Mouse (Mus musculus) limb, embryonic 12.5 days (tissue): ENCODE results near the gene Gm20388. TPM values are rescaled to one million over a fixed set of nuclear protein-coding genes. Genes with fewer than 3 reads are reported as not detected.
A peak's percentile ranks its signal among the peaks of the same experiment; 100 is the strongest.

Experiments
- ATAC-seq: fragments of 200-750 bp; cut with Nextera tagmentation; 2 replicates; pipeline ENCODE4 v1.8.0; 2017; ENCODE audit warnings: low read depth, moderate TSS enrichment; ENCODE audit not compliant: insufficient number of reproducible peaks, insufficient read depth, low FRiP score, low TSS enrichment
- H3K27ac ChIP-seq: fragments of 300-500 bp; sonication (generic); 2 replicates; pipeline ENCODE4 v1.5.1; 2016; ENCODE audit warnings: mild to moderate bottlenecking, moderate library complexity
- H3K27me3 ChIP-seq: fragments of 300-500 bp; sonication (generic); 2 replicates; pipeline ENCODE4 v1.6.1; 2016; ENCODE audit warnings: mild to moderate bottlenecking, moderate library complexity
- H3K36me3 ChIP-seq: fragments of 300-500 bp; sonication (generic); 2 replicates; pipeline ENCODE4 v1.6.1; 2016; ENCODE audit warnings: mild to moderate bottlenecking, moderate library complexity
- H3K4me1 ChIP-seq: fragments of 300-500 bp; sonication (generic); replicated peaks from 2 replicates; pipeline ENCODE4 v1.6.1; 2016
- H3K4me2 ChIP-seq: fragments of 300-500 bp; sonication (generic); 2 replicates; pipeline ENCODE4 v1.6.1; 2016; ENCODE audit warnings: mild to moderate bottlenecking, moderate library complexity
- H3K4me3 ChIP-seq: fragments of 300-500 bp; sonication (generic); replicated peaks from 2 replicates; pipeline ENCODE4 v1.5.1; 2016; ENCODE audit warnings: mild to moderate bottlenecking
- H3K9ac ChIP-seq: fragments of 300-500 bp; sonication (generic); replicated peaks from 2 replicates; pipeline ENCODE4 v1.6.1; 2016; ENCODE audit warnings: mild to moderate bottlenecking, moderate library complexity
- H3K9me3 ChIP-seq: fragments of 300-500 bp; sonication (generic); 2 replicates; pipeline ENCODE4 v1.6.1; 2016; ENCODE audit warnings: mild to moderate bottlenecking, moderate library complexity
- WGBS: fragments of 180-500 bp; shearing (Covaris S2); methylation state at CpG from one replicate; pipeline ENCODE4 v1.1.7; 2016; 5-methylcytosine and 5-hydroxymethylcytosine counted together
- polyA plus RNA-seq: library from polyadenylated mRNA; unstranded; fragments of >200 nt; fragmentation: Nextera tagmentation; extraction: Ambion mirVana; gene quantifications from 2 replicates; pipeline ENCODE4 v1.2.1, GENCODE M21; 2016

Gene Gm20388
- polyA plus RNA-seq, 1 experiment from 2014 or later: not detected

DNA sequence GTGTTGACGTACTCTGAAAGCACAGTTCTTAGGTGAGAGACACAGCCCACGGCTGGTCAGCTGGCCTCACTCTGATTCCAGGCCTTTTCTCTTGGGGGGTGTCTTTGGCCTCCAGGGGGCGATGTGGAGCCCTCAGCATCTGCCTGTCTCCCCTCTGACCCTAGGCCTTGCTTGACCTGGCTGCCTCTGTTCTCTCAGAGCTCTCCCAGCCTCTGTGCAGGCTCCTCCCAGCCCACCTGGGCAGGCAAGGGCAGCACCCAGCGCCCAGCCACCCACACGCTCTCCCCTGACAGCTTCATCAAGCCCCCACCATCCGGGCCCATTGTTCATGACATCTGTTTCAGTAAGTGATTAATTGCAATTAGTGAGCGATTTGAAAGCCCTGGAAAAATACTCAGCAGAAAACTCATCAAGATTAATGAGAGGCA, 494.0 kb downstream of the Gm20388 start:
- no peak for ATAC-seq
- Histone ChIP-seq H3K27ac (no peak overlapping the region), H3K4me1 (peaks cover 48% of the 10 kb centered on the region), H3K27me3 (peaks cover 15% of the 10 kb centered on the region), H3K9ac (no peak overlapping the region), H3K4me2 (no peak overlapping the region), H3K9me3 (no peaks in the 10 kb centered on the region), H3K4me3 (no peak overlapping the region), H3K36me3 (no peaks in the 10 kb centered on the region)
- 44% methylated on average over 7 of the region's 7 CpGs for WGBS

DNA sequence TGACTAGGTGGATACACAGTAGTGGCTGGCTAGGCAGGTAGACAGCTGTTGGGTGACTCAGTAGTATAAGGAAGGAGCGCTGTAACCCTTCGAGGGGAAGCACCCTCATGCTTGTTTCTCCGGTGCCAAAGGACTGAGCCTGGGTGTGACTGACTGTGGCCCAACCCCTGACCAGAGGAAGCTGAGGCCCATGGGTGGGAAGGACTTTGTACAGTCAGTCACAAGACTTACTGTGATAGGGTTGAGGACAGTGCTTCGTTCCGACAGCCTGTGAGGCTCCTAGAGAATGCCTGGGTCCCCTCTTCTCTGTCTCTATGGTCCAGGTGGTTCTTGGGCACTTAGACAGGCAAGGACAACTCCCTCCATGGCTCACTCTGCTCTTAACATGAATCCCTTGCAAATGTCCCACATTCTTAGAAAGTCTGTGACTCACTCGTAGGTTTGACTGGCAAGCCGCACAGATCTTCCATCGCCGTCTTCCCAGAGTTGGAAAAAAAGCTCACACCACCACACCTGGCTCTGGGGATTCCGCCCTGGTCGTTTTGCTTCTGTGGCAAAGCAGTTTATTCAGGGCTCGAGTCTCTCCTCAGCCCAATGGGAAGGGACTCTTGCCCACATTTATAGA, 495.5 kb downstream of the Gm20388 start:
- H3K36me3 ChIP-seq: no peaks in the 10 kb centered on the region
- H3K4me1 ChIP-seq: peaks cover 53% of the 10 kb centered on the region
- no peak for ATAC-seq
- H3K4me3 ChIP-seq: no peak overlapping the region
- WGBS: 91% methylated on average over 12 of the region's 12 CpGs
- no peak overlapping the region for H3K27ac ChIP-seq
- peaks cover 13% of the 10 kb centered on the region; the same call in 1 of the 2 replicates for H3K27me3 ChIP-seq
- no peak overlapping the region; the same call in 1 of the 2 replicates for H3K9ac ChIP-seq
- H3K9me3 ChIP-seq: no peaks in the 10 kb centered on the region
- no peak overlapping the region for H3K4me2 ChIP-seq

DNA sequence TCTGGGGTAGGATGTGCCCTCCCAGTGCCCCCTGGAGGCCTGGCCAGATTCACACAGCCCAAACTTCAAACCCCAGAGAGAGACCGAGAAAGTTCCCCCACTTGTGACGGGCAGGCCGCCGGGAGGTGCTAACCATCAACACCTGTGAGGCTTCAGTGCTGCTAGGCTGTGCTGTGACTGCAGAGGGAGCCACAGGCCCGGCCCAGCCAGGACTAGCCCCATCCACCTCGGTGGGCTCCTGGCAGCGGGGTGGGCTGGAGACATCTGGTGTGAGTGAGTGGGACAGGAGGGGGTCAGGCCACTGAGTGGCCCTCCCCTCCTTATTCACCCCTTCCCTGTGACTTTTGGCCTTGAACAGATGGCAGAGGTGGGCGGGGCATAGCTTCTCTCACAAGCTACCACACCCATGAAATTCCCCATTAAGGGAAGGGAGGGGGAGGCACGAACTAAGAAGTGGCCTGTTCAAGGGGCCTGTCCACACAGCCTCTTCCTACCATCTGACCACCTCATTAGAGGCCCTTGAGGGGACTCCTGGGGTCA, 497.1 kb downstream of the Gm20388 start:
- 4% methylated on average over 9 of the region's 9 CpGs for WGBS
- no peak overlapping the region for H3K9ac ChIP-seq
- H3K4me1 ChIP-seq: peaks cover 63% of the 10 kb centered on the region
- peaks cover 22% of the 10 kb centered on the region for H3K27me3 ChIP-seq
- no peaks in the 10 kb centered on the region for H3K36me3 ChIP-seq
- peak; percentile 62; the same call in 1 of the 2 replicates for ATAC-seq
- no peak overlapping the region for H3K4me2 ChIP-seq
- H3K27ac ChIP-seq: no peak overlapping the region
- H3K9me3 ChIP-seq: no peaks in the 10 kb centered on the region
- no peak overlapping the region for H3K4me3 ChIP-seq

DNA sequence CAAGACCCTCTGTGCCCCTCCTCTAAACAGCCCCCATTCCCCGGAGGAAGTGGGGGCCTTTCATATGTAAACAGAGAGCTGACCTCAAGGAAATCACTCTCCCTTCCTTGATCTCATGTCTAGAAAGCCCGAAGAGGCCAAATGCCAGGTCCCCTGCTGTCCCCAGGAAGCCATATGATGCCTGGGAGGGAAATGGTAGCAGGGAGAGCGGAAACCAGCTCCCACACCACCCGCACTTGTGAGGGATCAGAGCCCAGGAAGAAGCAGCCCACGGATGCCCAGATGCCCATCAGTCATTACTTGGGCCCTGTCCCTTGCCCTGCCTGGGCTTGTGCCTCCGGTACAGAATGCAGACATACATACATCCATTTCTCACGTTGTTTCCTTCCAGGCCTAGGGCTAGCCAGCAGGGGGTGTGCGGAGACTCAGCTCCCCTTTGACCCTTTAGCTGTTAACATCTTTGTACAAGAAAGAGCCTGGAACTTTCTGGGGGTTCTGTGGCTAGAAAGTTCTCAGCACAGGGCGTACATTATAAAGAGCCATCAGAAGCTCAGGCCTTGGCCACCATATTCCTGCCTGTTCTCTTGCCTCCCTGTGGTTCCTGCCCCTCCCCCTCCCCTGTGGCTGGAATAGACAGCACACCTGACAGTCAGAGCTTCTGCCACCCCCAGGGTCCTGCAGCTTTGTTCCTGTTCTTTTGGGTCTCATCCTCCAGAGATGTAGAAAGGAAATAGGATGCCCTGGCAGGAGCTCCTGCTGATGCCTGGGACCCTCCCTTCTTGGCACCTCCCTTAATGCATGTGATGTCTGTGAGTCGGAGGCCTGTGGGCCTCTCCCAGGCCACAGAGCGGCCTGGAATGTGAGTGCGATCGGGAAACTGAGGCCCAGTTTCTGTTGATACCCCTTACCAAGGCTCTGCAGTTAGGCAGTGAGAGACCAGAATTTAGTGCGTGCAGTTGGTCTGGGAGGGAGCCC, 497.9 kb downstream of the Gm20388 start:
- Histone ChIP-seq H3K9me3 (no peaks in the 10 kb centered on the region), H3K27me3 (peaks cover 28% of the 10 kb centered on the region), H3K4me2 (no peak overlapping the region), H3K36me3 (no peaks in the 10 kb centered on the region), H3K9ac (no peak overlapping the region), H3K4me3 (no peak overlapping the region), H3K27ac (no peak overlapping the region), H3K4me1 (peaks cover 69% of the 10 kb centered on the region)
- WGBS: 35% methylated on average over 14 of the region's 14 CpGs
- no peak for ATAC-seq

DNA sequence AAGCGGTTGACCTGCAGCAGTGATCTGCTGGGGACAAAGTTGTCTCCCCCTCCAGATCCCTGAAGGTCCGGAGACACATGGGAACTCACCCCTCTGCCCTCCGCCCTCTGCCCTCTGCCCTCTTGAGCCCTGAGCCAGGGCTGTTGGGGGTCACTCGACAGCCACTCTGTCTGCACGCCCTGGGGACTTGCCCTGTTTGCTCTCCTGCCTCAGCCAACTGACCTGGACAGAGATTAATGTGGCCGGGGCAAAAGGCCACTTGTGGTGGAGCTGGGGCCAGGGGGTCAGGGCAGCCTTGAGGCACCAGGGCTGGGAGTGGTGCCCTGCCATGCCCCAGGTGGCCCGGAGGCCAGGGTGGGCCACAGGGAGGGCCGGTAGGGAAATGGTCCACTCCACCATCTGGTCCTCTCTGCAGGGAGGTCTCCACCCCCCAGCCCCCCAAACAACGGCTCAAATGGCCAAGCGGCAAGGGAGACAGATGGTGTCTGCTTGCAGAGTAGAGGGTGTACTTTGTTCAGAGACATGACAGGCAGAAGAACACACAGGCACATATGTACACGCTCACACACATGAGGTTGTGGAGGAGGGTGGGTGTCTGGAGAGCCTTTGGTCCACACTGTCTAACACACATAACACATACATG, 498.9 kb downstream of the Gm20388 start:
- 29% methylated on average over 11 of the region's 11 CpGs for WGBS
- no peak overlapping the region for H3K9ac ChIP-seq
- peaks cover 28% of the 10 kb centered on the region for H3K27me3 ChIP-seq
- no peak overlapping the region for H3K4me2 ChIP-seq
- no peaks in the 10 kb centered on the region for H3K36me3 ChIP-seq
- no peak for ATAC-seq
- no peak overlapping the region for H3K27ac ChIP-seq
- H3K4me3 ChIP-seq: no peak overlapping the region
- peaks cover 75% of the 10 kb centered on the region for H3K4me1 ChIP-seq
- no peaks in the 10 kb centered on the region for H3K9me3 ChIP-seq

DNA sequence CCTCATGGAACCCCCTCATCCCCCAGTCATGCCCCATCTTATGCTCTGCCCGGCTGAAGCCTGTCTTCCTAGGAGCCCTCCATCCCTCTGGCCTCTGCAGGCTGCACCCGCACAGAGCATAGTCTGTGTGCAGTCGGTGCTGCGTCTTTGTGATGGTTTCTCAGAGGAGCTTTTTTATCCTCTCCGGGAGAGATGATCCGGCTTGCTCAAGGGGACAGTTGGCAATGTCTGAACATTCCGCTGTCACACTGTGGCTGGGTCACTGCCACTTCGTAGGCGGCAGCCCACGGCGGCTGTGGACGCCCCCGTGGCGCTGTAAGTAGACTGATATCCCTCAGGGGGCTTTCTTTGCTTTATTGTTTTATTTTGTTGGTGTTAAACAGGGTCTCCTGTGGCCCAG, 500.4 kb downstream of the Gm20388 start:
- H3K4me1 ChIP-seq: peaks cover 89% of the 10 kb centered on the region
- no peak overlapping the region for H3K27ac ChIP-seq

DNA sequence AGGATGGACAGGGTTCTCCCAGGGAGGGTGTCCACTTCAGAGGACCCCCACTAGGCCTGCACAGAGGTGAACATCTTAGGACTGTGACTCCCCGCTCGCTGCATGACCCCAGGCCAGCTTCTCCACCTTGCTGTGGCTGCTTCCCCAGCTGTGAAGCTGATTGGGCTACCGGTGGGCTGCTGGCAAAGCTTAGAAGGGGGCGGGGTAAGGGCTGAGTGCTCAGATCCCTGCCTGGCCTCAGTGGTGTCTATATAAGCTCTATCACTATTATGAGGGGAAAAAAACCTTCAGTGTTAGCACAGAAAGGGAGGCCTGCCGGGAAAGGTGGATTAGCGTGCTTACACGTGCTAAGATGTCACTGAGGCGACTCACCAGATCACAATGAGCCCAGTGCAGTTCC, 501.2 kb downstream of the Gm20388 start:
- no peak overlapping the region for H3K4me3 ChIP-seq
- no peak for ATAC-seq
- H3K4me1 ChIP-seq: peaks cover 92% of the 10 kb centered on the region
- 39% methylated on average over 8 of the region's 8 CpGs for WGBS
- H3K9ac ChIP-seq: no peak overlapping the region
- no peaks in the 10 kb centered on the region for H3K36me3 ChIP-seq
- peaks cover 27% of the 10 kb centered on the region for H3K27me3 ChIP-seq
- H3K27ac ChIP-seq: no peak overlapping the region
- H3K4me2 ChIP-seq: no peak overlapping the region
- H3K9me3 ChIP-seq: no peaks in the 10 kb centered on the region

More for the DNA sequence above, 500.4 kb downstream of the Gm20388 start:
- Histone ChIP-seq H3K4me2 (no peak overlapping the region), H3K9me3 (no peaks in the 10 kb centered on the region), H3K36me3 (no peaks in the 10 kb centered on the region), H3K27me3 (peaks cover 26% of the 10 kb centered on the region), H3K4me3 (no peak overlapping the region), H3K9ac (0 out of 2 replicates have a peak overlapping the region, but pooled peaks have one; percentile 18)
- no peak for ATAC-seq
- 77% methylated on average over 14 of the region's 14 CpGs for WGBS

DNA sequence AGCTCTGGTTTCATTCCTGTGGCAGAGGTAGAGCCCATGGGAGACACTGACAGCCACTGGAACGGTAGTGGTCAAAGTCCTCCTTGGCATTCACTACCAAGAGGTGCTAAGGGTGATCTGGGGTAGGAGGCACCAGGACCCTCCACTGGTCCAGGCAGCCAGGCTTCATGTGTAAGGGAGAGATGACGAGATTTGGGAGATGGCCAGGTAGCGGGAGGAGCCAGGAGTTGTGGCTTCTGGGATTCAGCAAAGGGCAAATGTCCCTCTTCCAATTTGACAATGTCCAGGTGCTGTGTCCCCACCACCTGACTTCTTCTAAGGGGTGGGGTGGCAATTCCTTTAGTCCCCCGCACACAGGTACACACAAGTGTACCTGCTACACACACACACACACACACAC, 501.7 kb downstream of the Gm20388 start:
- Histone ChIP-seq H3K9ac (no peak overlapping the region), H3K4me3 (no peak overlapping the region), H3K4me2 (no peak overlapping the region), H3K4me1 (peaks cover 92% of the 10 kb centered on the region), H3K27me3 (peaks cover 27% of the 10 kb centered on the region), H3K36me3 (no peaks in the 10 kb centered on the region), H3K9me3 (no peaks in the 10 kb centered on the region), H3K27ac (no peak overlapping the region)
- 80% methylated on average over 4 of the region's 4 CpGs for WGBS
- no peak for ATAC-seq

DNA sequence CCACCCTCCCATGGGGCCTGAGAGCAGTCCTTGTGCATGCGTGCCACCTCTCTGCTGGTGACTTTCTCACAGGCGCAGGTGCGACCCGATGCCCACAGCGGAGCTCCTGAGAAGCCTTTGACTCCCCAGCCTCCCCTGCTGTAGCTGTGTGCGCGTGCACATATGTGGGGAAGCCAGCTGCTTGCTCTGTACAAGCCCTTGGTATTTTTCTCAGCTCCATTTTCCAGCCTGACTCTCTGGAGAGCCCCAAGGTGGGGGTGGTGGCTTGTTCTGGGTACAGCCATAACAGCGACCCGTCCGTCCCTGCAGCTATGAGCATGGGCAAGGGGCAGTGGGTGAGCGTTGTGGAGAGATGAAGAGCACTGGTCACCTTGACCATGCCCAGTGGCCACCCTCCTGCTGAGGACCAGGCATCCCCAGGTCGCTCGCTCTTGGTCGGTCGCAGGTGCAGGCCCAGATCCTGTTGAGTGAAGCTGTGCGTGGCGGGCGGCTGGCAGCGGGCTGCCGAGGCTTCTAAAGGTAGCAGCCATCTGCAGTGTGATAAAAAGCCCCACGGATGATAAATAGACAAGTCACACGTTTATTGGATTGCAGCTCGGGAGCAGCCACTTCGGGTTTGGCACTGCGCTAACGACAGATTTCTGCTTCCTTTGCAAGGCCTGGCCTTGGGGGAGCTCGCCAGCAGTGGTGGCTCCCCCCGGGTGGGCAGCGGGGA, 502.4 kb downstream of the Gm20388 start:
- no peak overlapping the region for H3K4me2 ChIP-seq
- no peak for ATAC-seq
- H3K9me3 ChIP-seq: no peaks in the 10 kb centered on the region
- no peak overlapping the region for H3K9ac ChIP-seq
- H3K27ac ChIP-seq: no peak overlapping the region
- 59% methylated on average over 29 of the region's 29 CpGs for WGBS
- H3K36me3 ChIP-seq: no peaks in the 10 kb centered on the region
- H3K4me1 ChIP-seq: peaks cover 92% of the 10 kb centered on the region
- H3K27me3 ChIP-seq: peaks cover 27% of the 10 kb centered on the region
- no peak overlapping the region for H3K4me3 ChIP-seq

DNA sequence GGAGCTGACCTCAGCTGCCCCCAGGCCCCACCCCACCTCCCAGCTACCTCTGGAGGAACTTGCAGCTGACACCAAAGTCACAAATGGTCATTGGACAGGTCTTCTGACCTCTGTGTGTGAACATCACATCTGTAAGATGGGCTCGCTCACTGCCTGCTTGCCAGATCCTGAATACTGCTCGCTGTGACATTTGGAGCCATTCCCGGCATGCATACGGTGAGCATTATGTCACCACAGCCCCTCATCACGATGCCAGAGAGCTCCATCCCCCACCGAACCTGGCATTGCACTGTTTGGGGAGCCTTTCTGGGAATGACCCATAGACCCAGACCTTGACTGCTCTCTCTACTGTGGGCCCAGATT, 503.0 kb downstream of the Gm20388 start:
- Histone ChIP-seq H3K27me3 (peaks cover 27% of the 10 kb centered on the region), H3K4me3 (no peak overlapping the region), H3K9me3 (no peaks in the 10 kb centered on the region), H3K4me1 (peaks cover 92% of the 10 kb centered on the region), H3K36me3 (no peaks in the 10 kb centered on the region), H3K4me2 (no peak overlapping the region), H3K27ac (no peak overlapping the region), H3K9ac (no peak overlapping the region)
- WGBS: 71% methylated on average over 6 of the region's 6 CpGs
- ATAC-seq: no peak
